Mouse (Mus musculus): ENCODE results near the gene Zfp541.
A peak's percentile ranks its signal among the peaks of the same experiment; 100 is the strongest.

Zfp541 gene

GRCm38 (mm10) chr7:16061219-16062098 is at the start of gene Zfp541:
TSS of gene Zfp541 (plus strand) at chr7:16061814.
- DNase-seq, result no peak

GRCm38 (mm10) chr7:16012576-16013263 is 48.9 kb upstream of the Zfp541 start:
- no peak for DNase-seq

GRCm38 (mm10) chr7:16013722-16014275 is 47.8 kb upstream of the Zfp541 start:
- peak; percentile 54 for DNase-seq

- DNase-seq, result peak; percentile 73
These were observed 47.0 kb upstream of the Zfp541 start for GRCm38 (mm10) chr7:16014521-16015175.

- no peak for DNase-seq
These were observed 46.2 kb upstream of the Zfp541 start for GRCm38 (mm10) chr7:16015384-16015783.

- no peak for DNase-seq
These were observed 43.4 kb upstream of the Zfp541 start for GRCm38 (mm10) chr7:16018016-16018810.

- DNase-seq, result no peak
These were observed 42.1 kb upstream of the Zfp541 start for GRCm38 (mm10) chr7:16019256-16020094.

GRCm38 (mm10) chr7:16024603-16025222 is 36.9 kb upstream of the Zfp541 start:
- no peak for DNase-seq

- DNase-seq, result no peak
These were observed 33.3 kb upstream of the Zfp541 start for GRCm38 (mm10) chr7:16028102-16028927.

GRCm38 (mm10) chr7:16031072-16031471 is 30.5 kb upstream of the Zfp541 start:
- no peak for DNase-seq

GRCm38 (mm10) chr7:16033059-16033458 is 28.6 kb upstream of the Zfp541 start:
- DNase-seq, result no peak

GRCm38 (mm10) chr7:16033580-16034461 is 27.8 kb upstream of the Zfp541 start:
- DNase-seq, result no peak

- DNase-seq, result no peak
These were observed 24.6 kb upstream of the Zfp541 start for GRCm38 (mm10) chr7:16036972-16037371.

- no peak for DNase-seq
These were observed 22.3 kb upstream of the Zfp541 start for GRCm38 (mm10) chr7:16039363-16039762.

- DNase-seq, result peak; percentile 73
These were observed 20.4 kb upstream of the Zfp541 start for GRCm38 (mm10) chr7:16041208-16041607.

- DNase-seq, result peak; percentile 52
These were observed 18.5 kb upstream of the Zfp541 start for GRCm38 (mm10) chr7:16042850-16043775.

GRCm38 (mm10) chr7:16043861-16044435 is 17.7 kb upstream of the Zfp541 start:
- no peak for DNase-seq
